Mouse (Mus musculus) CH12.LX (cell line): ENCODE results near the gene Sucnr1.

Experiments used
- CTCF ChIP-seq, 2 experiments: IDR thresholded peaks in 1 of 2; conservative IDR thresholded peaks in 1 of 2; 2 replicates each; pipeline ENCODE4 v1.5.1; 2011 to 2012; ENCODE audit warnings: low read depth in 2 of 2, low read length in 2 of 2, improper control_type of control experiment in 1 of 2, inconsistent platforms in 1 of 2, mild to moderate bottlenecking in 1 of 2, moderate library complexity in 1 of 2
- ELF1 ChIP-seq: IDR thresholded peaks from 2 replicates; pipeline ENCODE4 v1.6.1; 2014; ENCODE audit warnings: low read depth, mild to moderate bottlenecking, inconsistent platforms, low read length, improper control_type of control experiment
- MAFK ChIP-seq: IDR thresholded peaks from 2 replicates; pipeline ENCODE4 v1.6.1; 2011; ENCODE audit warnings: low read length, improper control_type of control experiment; ENCODE audit not compliant: insufficient replicate concordance
- MAZ ChIP-seq: IDR thresholded peaks from 2 replicates; pipeline ENCODE4 v1.6.1; 2012; ENCODE audit warnings: low read depth, mild to moderate bottlenecking, inconsistent platforms, low read length, improper control_type of control experiment, moderate library complexity
- MEF2A ChIP-seq: IDR thresholded peaks from 2 replicates; pipeline ENCODE4 v1.6.1; 2014; ENCODE audit warnings: low read depth, mild to moderate bottlenecking, inconsistent platforms, low read length, improper control_type of control experiment, borderline replicate concordance
- MXI1 ChIP-seq: IDR thresholded peaks from 2 replicates; pipeline ENCODE4 v1.6.1; 2011; ENCODE audit warnings: mild to moderate bottlenecking, low read depth, low read length, improper control_type of control experiment
- PAX5 ChIP-seq: IDR thresholded peaks from 2 replicates; pipeline ENCODE4 v1.6.1; 2012; ENCODE audit warnings: low read length, inconsistent platforms, mixed read lengths
- SIN3A ChIP-seq: IDR thresholded peaks from 2 replicates; pipeline ENCODE4 v1.6.1; 2012; ENCODE audit warnings: low read length, improper control_type of control experiment, inconsistent platforms
- TBP ChIP-seq: conservative IDR thresholded peaks from 2 replicates; pipeline ENCODE4 v1.6.1; 2011; ENCODE audit warnings: low read depth, low read length, improper control_type of control experiment
- TCF12 ChIP-seq: IDR thresholded peaks from 2 replicates; pipeline ENCODE4 v1.6.1; 2014; ENCODE audit warnings: low read depth, mild to moderate bottlenecking, inconsistent platforms, low read length, improper control_type of control experiment
- ZC3H11A ChIP-seq: IDR thresholded peaks from 2 replicates; pipeline ENCODE4 v1.6.1; 2012; ENCODE audit warnings: low read depth, mild to moderate bottlenecking, inconsistent platforms, low read length, improper control_type of control experiment
- ZKSCAN1 ChIP-seq: IDR thresholded peaks from 2 replicates; pipeline ENCODE4 v1.6.1; 2012; ENCODE audit warnings: low read depth, inconsistent platforms, low read length, improper control_type of control experiment, borderline replicate concordance
- ZMIZ1 ChIP-seq: IDR thresholded peaks from 2 replicates; pipeline ENCODE4 v1.6.1; 2012; ENCODE audit warnings: low read depth, mild to moderate bottlenecking, inconsistent platforms, low read length, improper control_type of control experiment

DNA sequence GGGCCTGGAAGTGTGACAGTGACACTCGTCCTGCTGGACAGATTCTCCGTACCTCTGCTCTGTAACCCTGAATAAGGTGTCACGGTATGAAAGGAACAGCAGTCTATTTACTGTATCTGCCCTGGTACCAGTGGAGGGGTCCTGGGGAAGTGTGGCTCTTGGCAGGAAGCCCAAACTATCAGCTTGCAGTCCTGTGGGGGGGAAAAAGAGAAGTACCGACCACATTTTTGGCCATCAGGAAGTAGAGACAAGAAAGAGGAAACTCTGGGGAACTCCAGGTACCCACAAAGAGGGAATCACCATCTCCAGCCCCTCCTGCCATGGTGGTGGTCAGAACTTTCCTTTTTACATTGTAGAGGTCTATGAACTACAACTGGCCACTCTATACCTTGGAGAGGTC is 1.1 kb upstream of the Sucnr1 start:
- no peak for TF ChIP-seq ZMIZ1
- no peak for TF ChIP-seq MXI1
- TF ChIP-seq PAX5 = no peak
- no peak for TF ChIP-seq ZC3H11A
- TF ChIP-seq CTCF (conservative IDR thresholded peaks at IDR 0.05 in 1 of 2, IDR thresholded peaks at IDR 0.05 in 1 of 2; ENCODE audit: low read depth in 2 of 2, low read length in 2 of 2) = no peak
- no peak for TF ChIP-seq MAZ
- no peak for TF ChIP-seq SIN3A
- TF ChIP-seq ZKSCAN1 = no peak
- no peak for TF ChIP-seq TBP
- TF ChIP-seq MEF2A = no peak
- peak; percentile 7; the same call in 1 of the 2 replicates for TF ChIP-seq ELF1
- TF ChIP-seq TCF12 = no peak
- TF ChIP-seq MAFK = no peak
